In genomic region chr5:125407020-125407830, GRCm38 (mm10) we compare ENCODE assay signal across 8 mouse cellular contexts. TPM values are rescaled to one million over a fixed set of nuclear protein-coding genes. Genes with fewer than 3 reads are reported as not detected.
A peak's percentile ranks its signal among the peaks of the same experiment; 100 is the strongest.
DNase-seq lines count a peak whose midpoint lies in the region; ATAC-seq and TF ChIP-seq lines count a peak whose summit lies in the region.

No protein-coding gene starts in this region.

- H3K9me3 ChIP-seq in kidney, embryonic 16.5 days (ENCODE audit: low read length) = no peaks in the 10 kb centered on the region
- H3K9me3 ChIP-seq in hindbrain, embryonic 15.5 days = no peaks in the 10 kb centered on the region
- H3K9me3 ChIP-seq in midbrain, embryonic 16.5 days (replicated peaks; ENCODE audit: control insufficient read depth, low read length, poor library complexity, severe bottlenecking) = no peaks in the 10 kb centered on the region

- H3K9ac ChIP-seq in kidney, embryonic 16.5 days (replicated peaks; ENCODE audit: low read length) = peak overlapping the region; percentile 75
- peak overlapping the region; percentile 52 for H3K9ac ChIP-seq in hindbrain, embryonic 15.5 days
- H3K9ac ChIP-seq in midbrain, embryonic 16.5 days (ENCODE audit: low read depth, low read length) = peak overlapping the region; percentile 64; the same call in 1 of the 2 replicates

- H3K4me3 ChIP-seq in kidney, embryonic 16.5 days (ENCODE audit: low read length) = peak overlapping the region; percentile 78
- H3K4me3 ChIP-seq in bone marrow macrophage, adult 2 months (ENCODE audit: insufficient read depth, low read length) = peak overlapping the region; percentile 61
- H3K4me3 ChIP-seq in hindbrain, embryonic 15.5 days = peak overlapping the region; percentile 62
- peak overlapping the region; percentile 53 for H3K4me3 ChIP-seq in midbrain, embryonic 16.5 days (ENCODE audit: low read depth, low read length)

- H3K27me3 ChIP-seq in kidney, embryonic 16.5 days (ENCODE audit: insufficient read depth, low read length) = no peaks in the 10 kb centered on the region
- H3K27me3 ChIP-seq in hindbrain, embryonic 15.5 days = no peaks in the 10 kb centered on the region
- no peaks in the 10 kb centered on the region for H3K27me3 ChIP-seq in midbrain, embryonic 16.5 days (ENCODE audit: control insufficient read depth, insufficient read depth, low read depth, low read length)

- peak overlapping the region; percentile 90; the same call in 1 of the 2 replicates for H3K27ac ChIP-seq in kidney, embryonic 16.5 days (ENCODE audit: low read length)
- peak overlapping the region; percentile 92 for H3K27ac ChIP-seq in bone marrow macrophage, adult 2 months (ENCODE audit: insufficient read depth, low read depth, low read length)
- H3K27ac ChIP-seq in hindbrain, embryonic 15.5 days (replicated peaks) = peak overlapping the region; percentile 91
- peak overlapping the region; percentile 87 for H3K27ac ChIP-seq in midbrain, embryonic 16.5 days (ENCODE audit: low read length)

- TF ChIP-seq POLR2A in bone marrow macrophage, adult 2 months (IDR thresholded peaks at IDR 0.05; ENCODE audit: borderline replicate concordance, low read depth, low read length) = no peak

- no peak for TF ChIP-seq CTCF in bone marrow macrophage, adult 2 months (IDR thresholded peaks at IDR 0.05; ENCODE audit: low read depth, low read length)

- no peak for ATAC-seq in kidney, embryonic 16.5 days (ENCODE audit: low FRiP score, low TSS enrichment)
- no peak for ATAC-seq in hindbrain, embryonic 15.5 days (ENCODE audit: low FRiP score, low read depth)
- no peak for ATAC-seq in midbrain, embryonic 16.5 days

- 60% methylated on average over 13 of the region's 13 CpGs for WGBS in kidney, embryonic 16.5 days
- 61% methylated on average over 13 of the region's 13 CpGs for WGBS in hindbrain, embryonic 15.5 days
- WGBS in midbrain, embryonic 16.5 days = 56% methylated on average over 13 of the region's 13 CpGs

- peak overlapping the region; percentile 67 for H3K4me2 ChIP-seq in kidney, embryonic 16.5 days (replicated peaks; ENCODE audit: low read depth, low read length)
- peak overlapping the region; percentile 62 for H3K4me2 ChIP-seq in hindbrain, embryonic 15.5 days
- H3K4me2 ChIP-seq in midbrain, embryonic 16.5 days (ENCODE audit: low read length) = peak overlapping the region; percentile 85

- peaks cover 22% of the 10 kb centered on the region for H3K4me1 ChIP-seq in kidney, embryonic 16.5 days (ENCODE audit: insufficient read depth, low read length)
- peaks cover 25% of the 10 kb centered on the region for H3K4me1 ChIP-seq in bone marrow macrophage, adult 2 months (ENCODE audit: control insufficient read depth, insufficient read depth, low read length)
- H3K4me1 ChIP-seq in hindbrain, embryonic 15.5 days (replicated peaks) = peaks cover 24% of the 10 kb centered on the region
- peaks cover 15% of the 10 kb centered on the region for H3K4me1 ChIP-seq in midbrain, embryonic 16.5 days (ENCODE audit: control insufficient read depth, insufficient read depth, low read length)

- no peaks in the 10 kb centered on the region for H3K36me3 ChIP-seq in kidney, embryonic 16.5 days (ENCODE audit: insufficient read depth, low read length)
- no peaks in the 10 kb centered on the region for H3K36me3 ChIP-seq in hindbrain, embryonic 15.5 days
- H3K36me3 ChIP-seq in midbrain, embryonic 16.5 days (ENCODE audit: control insufficient read depth, insufficient read depth, low read length) = no peaks in the 10 kb centered on the region

- no peak for DNase-seq in kidney, postnatal 14 days
- DNase-seq in frontal cortex, postnatal 25 days (ENCODE audit: low spot score in 2 of 2) = no peak
- no peak for DNase-seq in thymus, postnatal 14 days
- DNase-seq in testis, postnatal 14 days (ENCODE audit: low spot score) = no peak

RNA-seq across cellular contexts. Expression of gene Ubc, which starts 17.2 kb away (rescaled TPM):
- polyA plus RNA-seq in kidney, embryonic 16.5 days (2015; fragmentation: Nextera tagmentation; extraction: Ambion mirVana) = 1,279 and 1,344 TPM in 2 replicates
- polyA plus RNA-seq in bone marrow macrophage, adult 2 months (2012; ENCODE audit: insufficient read depth, insufficient read length, missing spikeins) = 808 and 810 TPM in 2 replicates
- polyA plus RNA-seq in hindbrain, embryonic 15.5 days (2015; fragmentation: Nextera tagmentation; extraction: Ambion mirVana) = 1,393 and 1,417 TPM in 2 replicates
- polyA plus RNA-seq in midbrain, embryonic 16.5 days (2015; fragmentation: Nextera tagmentation; extraction: Ambion mirVana) = 1,506 and 1,517 TPM in 2 replicates

RNA-seq across cellular contexts. Expression of gene Gm10382, which starts 18.1 kb away (rescaled TPM):
- polyA plus RNA-seq in kidney, embryonic 16.5 days (2015; fragmentation: Nextera tagmentation; extraction: Ambion mirVana) = 0.34 and 0.51 TPM in 2 replicates
- not detected in 2 replicates for polyA plus RNA-seq in bone marrow macrophage, adult 2 months (2012; ENCODE audit: insufficient read depth, insufficient read length, missing spikeins)
- 0.56 and 0.65 TPM in 2 replicates for polyA plus RNA-seq in hindbrain, embryonic 15.5 days (2015; fragmentation: Nextera tagmentation; extraction: Ambion mirVana)
- 0.30 and 0.51 TPM in 2 replicates for polyA plus RNA-seq in midbrain, embryonic 16.5 days (2015; fragmentation: Nextera tagmentation; extraction: Ambion mirVana)

RNA-seq across cellular contexts. Expression of gene Dhx37, which starts 26.7 kb away (rescaled TPM):
- polyA plus RNA-seq in kidney, embryonic 16.5 days (2015; fragmentation: Nextera tagmentation; extraction: Ambion mirVana) = 10.4 and 14.2 TPM in 2 replicates
- 13.1 and 18.4 TPM in 2 replicates for polyA plus RNA-seq in bone marrow macrophage, adult 2 months (2012; ENCODE audit: insufficient read depth, insufficient read length, missing spikeins)
- polyA plus RNA-seq in hindbrain, embryonic 15.5 days (2015; fragmentation: Nextera tagmentation; extraction: Ambion mirVana) = 10.9 and 11.6 TPM in 2 replicates
- polyA plus RNA-seq in midbrain, embryonic 16.5 days (2015; fragmentation: Nextera tagmentation; extraction: Ambion mirVana) = 12.4 and 12.8 TPM in 2 replicates

RNA-seq across cellular contexts. Expression of gene Bri3bp, which starts 34.1 kb away (rescaled TPM):
- polyA plus RNA-seq in kidney, embryonic 16.5 days (2015; fragmentation: Nextera tagmentation; extraction: Ambion mirVana) = 44.4 and 46.1 TPM in 2 replicates
- polyA plus RNA-seq in bone marrow macrophage, adult 2 months (2012; ENCODE audit: insufficient read depth, insufficient read length, missing spikeins) = 11.6 and 11.8 TPM in 2 replicates
- 39.4 and 42.8 TPM in 2 replicates for polyA plus RNA-seq in hindbrain, embryonic 15.5 days (2015; fragmentation: Nextera tagmentation; extraction: Ambion mirVana)
- 38.3 and 41.6 TPM in 2 replicates for polyA plus RNA-seq in midbrain, embryonic 16.5 days (2015; fragmentation: Nextera tagmentation; extraction: Ambion mirVana)
